Mouse (Mus musculus): ENCODE data around the gene R3hcc1l. TPM values are rescaled to one million over a fixed set of nuclear protein-coding genes. Genes with fewer than 3 reads are reported as not detected.
A peak's percentile ranks its signal among the peaks of the same experiment; 100 is the strongest.

R3hcc1l gene
- polyA plus RNA-seq, 1 experiment: 23.8 TPM

- H3K36me3 ChIP-seq (ENCODE audit: control insufficient read depth, insufficient read depth, low read length, poor library complexity, severe bottlenecking): no peaks in the 10 kb centered on the region
- no peak overlapping the region for H3K27ac ChIP-seq (ENCODE audit: insufficient read depth, low read length)
- no peak overlapping the region for H3K9ac ChIP-seq (ENCODE audit: low read depth, poor library complexity, severe bottlenecking)
- H3K4me1 ChIP-seq (ENCODE audit: control insufficient read depth, insufficient read depth, low read length): no peaks in the 10 kb centered on the region
- no peaks in the 10 kb centered on the region for H3K27me3 ChIP-seq (ENCODE audit: control insufficient read depth, insufficient read depth, low read length, poor library complexity, severe bottlenecking)
- TF ChIP-seq POLR2A (IDR thresholded peaks at IDR 0.05; ENCODE audit: insufficient read depth, low read length) (no peak), EP300 (IDR thresholded peaks at IDR 0.05; ENCODE audit: insufficient read depth, low read depth, low read length) (no peak), CTCF (IDR thresholded peaks at IDR 0.05; ENCODE audit: low read depth, low read length) (no peak)
- no peaks in the 10 kb centered on the region for H3K9me3 ChIP-seq (replicated peaks; ENCODE audit: control insufficient read depth, insufficient read depth, low read length, poor library complexity, severe bottlenecking)
- no peak overlapping the region for H3K4me3 ChIP-seq (ENCODE audit: low read depth, low read length)
Measured at GRCm38 (mm10) chr19:42602576-42602975, 84.0 kb downstream of the R3hcc1l start.

DNA sequence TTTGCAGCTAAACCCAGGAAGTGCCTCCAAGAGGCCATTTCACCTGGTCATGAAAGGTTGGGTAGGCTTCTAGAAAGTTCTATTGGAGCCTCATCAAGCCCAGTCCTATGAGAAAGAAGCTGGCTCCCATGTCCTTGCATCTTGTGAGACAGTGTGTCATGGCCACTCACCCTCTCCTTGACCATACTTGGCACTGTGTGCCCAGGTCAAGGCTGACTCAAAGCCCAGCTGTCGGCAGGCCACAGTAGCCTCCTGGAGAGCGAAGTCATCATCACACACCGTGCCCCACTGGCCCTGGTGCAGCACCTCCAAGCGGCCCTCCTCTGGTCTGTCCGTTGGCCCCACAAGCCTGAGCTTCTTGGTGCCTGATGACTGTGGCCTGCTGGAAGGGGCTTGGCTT lies 89.5 kb downstream of the R3hcc1l start:
- TF ChIP-seq CTCF (IDR thresholded peaks at IDR 0.05; ENCODE audit: low read depth, low read length) (no peak), EP300 (IDR thresholded peaks at IDR 0.05; ENCODE audit: insufficient read depth, low read depth, low read length) (no peak), POLR2A (IDR thresholded peaks at IDR 0.05; ENCODE audit: insufficient read depth, low read length) (no peak)
- Histone ChIP-seq H3K27ac (ENCODE audit: insufficient read depth, low read length) (no peak overlapping the region), H3K27me3 (ENCODE audit: control insufficient read depth, insufficient read depth, low read length, poor library complexity, severe bottlenecking) (no peaks in the 10 kb centered on the region), H3K4me3 (ENCODE audit: low read depth, low read length) (no peak overlapping the region), H3K9ac (ENCODE audit: low read depth, poor library complexity, severe bottlenecking) (no peak overlapping the region), H3K4me1 (ENCODE audit: control insufficient read depth, insufficient read depth, low read length) (no peaks in the 10 kb centered on the region), H3K9me3 (replicated peaks; ENCODE audit: control insufficient read depth, insufficient read depth, low read length, poor library complexity, severe bottlenecking) (no peaks in the 10 kb centered on the region), H3K36me3 (ENCODE audit: control insufficient read depth, insufficient read depth, low read length, poor library complexity, severe bottlenecking) (no peaks in the 10 kb centered on the region)

- Histone ChIP-seq H3K36me3 (ENCODE audit: control insufficient read depth, insufficient read depth, low read length, poor library complexity, severe bottlenecking) (no peaks in the 10 kb centered on the region), H3K4me3 (ENCODE audit: low read depth, low read length) (no peak overlapping the region), H3K4me1 (ENCODE audit: control insufficient read depth, insufficient read depth, low read length) (no peaks in the 10 kb centered on the region)
Measured at GRCm38 (mm10) chr19:42609716-42610115, 91.2 kb downstream of the R3hcc1l start.

DNA sequence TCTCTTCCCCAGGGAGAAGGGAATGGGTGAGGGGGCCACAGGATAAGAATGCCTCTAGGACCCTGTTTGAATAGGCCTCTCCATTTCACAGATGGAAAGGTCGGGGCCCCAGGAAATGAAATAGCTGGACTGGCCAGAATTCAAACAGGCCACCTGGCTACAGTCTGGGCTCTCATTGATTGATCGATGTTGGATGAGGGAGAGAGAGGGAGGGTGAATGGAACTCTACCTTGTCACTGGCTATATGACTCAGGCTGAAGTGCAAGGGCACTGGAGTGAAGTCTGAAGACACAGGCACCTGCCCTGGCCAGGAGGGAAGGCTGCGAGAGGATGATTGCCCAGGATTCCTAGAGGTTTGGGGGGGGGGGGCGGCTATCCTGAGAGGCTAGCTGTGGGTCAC lies 93.2 kb downstream of the R3hcc1l start:
- no peak overlapping the region for H3K27ac ChIP-seq (ENCODE audit: insufficient read depth, low read length)
- no peaks in the 10 kb centered on the region for H3K36me3 ChIP-seq (ENCODE audit: control insufficient read depth, insufficient read depth, low read length, poor library complexity, severe bottlenecking)
- no peak for TF ChIP-seq POLR2A (IDR thresholded peaks at IDR 0.05; ENCODE audit: insufficient read depth, low read length)
- TF ChIP-seq EP300 (IDR thresholded peaks at IDR 0.05; ENCODE audit: insufficient read depth, low read depth, low read length): no peak
- TF ChIP-seq CTCF (IDR thresholded peaks at IDR 0.05; ENCODE audit: low read depth, low read length): no peak
- no peaks in the 10 kb centered on the region for H3K9me3 ChIP-seq (replicated peaks; ENCODE audit: control insufficient read depth, insufficient read depth, low read length, poor library complexity, severe bottlenecking)
- no peaks in the 10 kb centered on the region for H3K27me3 ChIP-seq (ENCODE audit: control insufficient read depth, insufficient read depth, low read length, poor library complexity, severe bottlenecking)
- H3K9ac ChIP-seq (ENCODE audit: low read depth, poor library complexity, severe bottlenecking): no peak overlapping the region
- no peak overlapping the region for H3K4me3 ChIP-seq (ENCODE audit: low read depth, low read length)
- no peaks in the 10 kb centered on the region for H3K4me1 ChIP-seq (ENCODE audit: control insufficient read depth, insufficient read depth, low read length)

More at GRCm38 (mm10) chr19:42609716-42610115, 91.2 kb downstream of the R3hcc1l start:
- H3K9ac ChIP-seq (ENCODE audit: low read depth, poor library complexity, severe bottlenecking): no peak overlapping the region
- no peaks in the 10 kb centered on the region for H3K9me3 ChIP-seq (replicated peaks; ENCODE audit: control insufficient read depth, insufficient read depth, low read length, poor library complexity, severe bottlenecking)
- no peak overlapping the region for H3K27ac ChIP-seq (ENCODE audit: insufficient read depth, low read length)
- no peak for TF ChIP-seq EP300 (IDR thresholded peaks at IDR 0.05; ENCODE audit: insufficient read depth, low read depth, low read length)
- no peak for TF ChIP-seq CTCF (IDR thresholded peaks at IDR 0.05; ENCODE audit: low read depth, low read length)
- TF ChIP-seq POLR2A (IDR thresholded peaks at IDR 0.05; ENCODE audit: insufficient read depth, low read length): no peak
- no peaks in the 10 kb centered on the region for H3K27me3 ChIP-seq (ENCODE audit: control insufficient read depth, insufficient read depth, low read length, poor library complexity, severe bottlenecking)

DNA sequence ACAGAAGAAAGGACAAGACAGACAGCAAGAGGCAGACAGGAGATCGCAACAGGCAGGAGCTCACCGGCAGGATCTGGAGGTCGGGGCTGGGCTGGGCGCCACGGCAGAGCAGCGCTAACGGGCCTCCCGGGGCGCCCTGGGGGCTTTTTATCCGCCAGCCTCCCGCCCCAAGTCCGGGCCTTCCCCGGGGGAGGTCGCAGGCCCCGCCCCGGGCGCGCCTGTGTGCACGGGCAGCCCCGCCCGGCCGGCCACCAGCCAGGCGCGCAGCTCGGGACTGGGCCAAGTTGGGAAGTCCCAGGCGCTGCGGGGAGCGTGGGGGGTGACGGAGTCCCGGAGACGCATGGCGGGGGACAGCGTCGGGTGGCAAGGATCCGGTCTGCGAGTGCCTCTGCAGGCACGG lies 94.1 kb downstream of the R3hcc1l start, which contains the start of gene Loxl4:
Loxl4 (minus strand) TSS at position 160 of the 400 bp plus-strand sequence.
- TF ChIP-seq CTCF (IDR thresholded peaks at IDR 0.05; ENCODE audit: low read depth, low read length) (no peak), EP300 (IDR thresholded peaks at IDR 0.05; ENCODE audit: insufficient read depth, low read depth, low read length) (no peak), POLR2A (IDR thresholded peaks at IDR 0.05; ENCODE audit: insufficient read depth, low read length) (no peak)
- Histone ChIP-seq H3K27me3 (ENCODE audit: control insufficient read depth, insufficient read depth, low read length, poor library complexity, severe bottlenecking) (no peaks in the 10 kb centered on the region), H3K27ac (ENCODE audit: insufficient read depth, low read length) (no peak within 1 kb of the TSS), H3K4me3 (ENCODE audit: low read depth, low read length) (peak within 1 kb of the TSS; percentile 43), H3K9me3 (replicated peaks; ENCODE audit: control insufficient read depth, insufficient read depth, low read length, poor library complexity, severe bottlenecking) (no peaks in the 10 kb centered on the region), H3K4me1 (ENCODE audit: control insufficient read depth, insufficient read depth, low read length) (no peaks in the 10 kb centered on the region), H3K9ac (ENCODE audit: low read depth, poor library complexity, severe bottlenecking) (peak within 1 kb of the TSS; percentile 25), H3K36me3 (ENCODE audit: control insufficient read depth, insufficient read depth, low read length, poor library complexity, severe bottlenecking) (no peaks in the 10 kb centered on the region)

- H3K27me3 ChIP-seq (ENCODE audit: control insufficient read depth, insufficient read depth, low read length, poor library complexity, severe bottlenecking): no peaks in the 10 kb centered on the region
- H3K4me1 ChIP-seq (ENCODE audit: control insufficient read depth, insufficient read depth, low read length): no peaks in the 10 kb centered on the region
- no peaks in the 10 kb centered on the region for H3K36me3 ChIP-seq (ENCODE audit: control insufficient read depth, insufficient read depth, low read length, poor library complexity, severe bottlenecking)
- no peak overlapping the region for H3K27ac ChIP-seq (ENCODE audit: insufficient read depth, low read length)
- H3K9me3 ChIP-seq (replicated peaks; ENCODE audit: control insufficient read depth, insufficient read depth, low read length, poor library complexity, severe bottlenecking): no peaks in the 10 kb centered on the region
- peak overlapping the region; percentile 25 for H3K9ac ChIP-seq (ENCODE audit: low read depth, poor library complexity, severe bottlenecking)
- TF ChIP-seq POLR2A (IDR thresholded peaks at IDR 0.05; ENCODE audit: insufficient read depth, low read length) (no peak), CTCF (IDR thresholded peaks at IDR 0.05; ENCODE audit: low read depth, low read length) (no peak), EP300 (IDR thresholded peaks at IDR 0.05; ENCODE audit: insufficient read depth, low read depth, low read length) (no peak)
- H3K4me3 ChIP-seq (ENCODE audit: low read depth, low read length): peak overlapping the region; percentile 40
Measured at GRCm38 (mm10) chr19:42613116-42613515, 94.6 kb downstream of the R3hcc1l start.

All from ES-Bruce4 (cell line).